Mouse (Mus musculus): Measurements from ENCODE around the gene Slc5a5. TPM values are rescaled to one million over a fixed set of nuclear protein-coding genes. Genes with fewer than 3 reads are reported as not detected.

Gene Slc5a5
- polyA plus RNA-seq, 1 experiment: 1.3 TPM

DNA sequence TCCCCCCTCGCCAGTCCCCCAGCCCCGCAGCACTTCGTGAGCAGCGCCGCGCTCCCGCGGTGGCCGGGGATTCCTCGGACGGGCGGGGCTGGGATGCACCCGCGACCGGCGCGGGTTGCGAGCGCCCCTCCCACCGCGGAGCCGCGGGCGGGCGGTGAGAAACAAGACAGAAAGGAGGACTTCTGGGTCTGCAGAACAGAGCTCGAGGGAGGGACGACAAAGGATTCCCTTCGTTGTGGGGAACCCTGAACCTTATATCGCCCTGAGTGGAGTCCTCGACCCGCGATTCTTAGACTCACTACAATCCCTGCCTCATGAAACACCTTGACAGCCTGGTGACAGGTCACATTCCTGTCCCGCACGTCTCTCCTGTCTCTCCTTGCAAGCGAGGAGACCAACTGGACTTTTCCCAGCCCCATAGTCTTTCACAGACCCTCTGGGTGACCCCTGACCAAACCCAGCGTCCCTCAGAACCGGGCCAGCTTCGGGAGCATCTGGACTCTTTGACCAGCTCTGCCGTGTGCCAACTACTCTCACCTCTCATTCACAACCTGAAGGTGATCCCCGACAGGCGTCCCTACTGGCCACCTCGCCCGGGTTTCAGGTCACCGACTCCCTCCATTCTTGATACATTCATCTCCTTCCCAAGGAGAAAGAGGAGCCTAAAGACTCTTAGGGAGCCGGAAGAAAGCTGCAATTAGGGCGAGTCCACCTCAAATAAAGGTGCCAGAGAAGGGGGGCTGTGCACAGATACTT is 28.4 kb downstream of the Slc5a5 start:
- no peak overlapping the region for H3K4me3 ChIP-seq (replicated peaks; ENCODE audit: extremely low read depth, low read depth, low read length)
- WGBS: 2% methylated on average over 46 of the region's 46 CpGs
- peaks cover 16% of the 10 kb centered on the region for H3K4me1 ChIP-seq (ENCODE audit: control insufficient read depth, insufficient read depth, low read length)
- no peak for DNase-seq
- TF ChIP-seq CTCF (IDR thresholded peaks at IDR 0.05; ENCODE audit: insufficient read depth, low read length) (no peak), POLR2A (IDR thresholded peaks at IDR 0.05; ENCODE audit: borderline replicate concordance, extremely low read depth, low read depth, low read length) (no peak)

GRCm38 (mm10) chr8:70862824-70863641 is 29.5 kb downstream of the Slc5a5 start, which contains the start of gene Kcnn1:
Kcnn1 (minus strand) TSS chr8:70863258.
- Histone ChIP-seq H3K4me3 (replicated peaks; ENCODE audit: extremely low read depth, low read depth, low read length) (no peak within 1 kb of the TSS), H3K4me1 (ENCODE audit: control insufficient read depth, insufficient read depth, low read length) (peaks cover 16% of the 10 kb centered on the region)
- no peak for DNase-seq
- WGBS: 2% methylated on average over 55 of the region's 55 CpGs
- TF ChIP-seq POLR2A (IDR thresholded peaks at IDR 0.05; ENCODE audit: borderline replicate concordance, extremely low read depth, low read depth, low read length): no peak
- no peak for TF ChIP-seq CTCF (IDR thresholded peaks at IDR 0.05; ENCODE audit: insufficient read depth, low read length)

DNA sequence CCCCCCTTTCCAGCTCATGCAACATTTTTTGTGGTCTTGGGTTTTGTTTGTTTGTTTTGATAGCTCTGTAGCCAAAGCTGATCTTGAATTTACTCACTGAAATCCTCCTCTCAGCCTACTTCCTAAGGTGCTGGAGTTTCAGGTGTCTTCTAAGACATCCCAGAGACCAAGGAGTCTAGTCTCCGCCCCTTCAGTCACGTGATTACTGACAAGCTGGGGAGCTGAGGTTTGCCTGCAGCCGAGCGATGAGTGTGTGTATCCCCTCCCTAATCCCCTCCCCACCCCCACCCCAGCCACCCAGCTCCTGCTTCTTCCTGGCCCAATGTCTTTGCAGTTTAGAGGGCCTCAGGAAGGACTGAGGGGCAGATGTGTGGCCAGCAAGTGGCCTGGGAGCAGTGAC is 35.0 kb downstream of the Slc5a5 start:
- 54% methylated on average over 4 of the region's 4 CpGs for WGBS
- no peak for DNase-seq
- H3K4me3 ChIP-seq (replicated peaks; ENCODE audit: extremely low read depth, low read depth, low read length): no peak overlapping the region
- no peak for TF ChIP-seq CTCF (IDR thresholded peaks at IDR 0.05; ENCODE audit: insufficient read depth, low read length)
- no peak for TF ChIP-seq POLR2A (IDR thresholded peaks at IDR 0.05; ENCODE audit: borderline replicate concordance, extremely low read depth, low read depth, low read length)
- H3K4me1 ChIP-seq (ENCODE audit: control insufficient read depth, insufficient read depth, low read length): peaks cover 3% of the 10 kb centered on the region; the same call in 1 of the 2 replicates

DNA sequence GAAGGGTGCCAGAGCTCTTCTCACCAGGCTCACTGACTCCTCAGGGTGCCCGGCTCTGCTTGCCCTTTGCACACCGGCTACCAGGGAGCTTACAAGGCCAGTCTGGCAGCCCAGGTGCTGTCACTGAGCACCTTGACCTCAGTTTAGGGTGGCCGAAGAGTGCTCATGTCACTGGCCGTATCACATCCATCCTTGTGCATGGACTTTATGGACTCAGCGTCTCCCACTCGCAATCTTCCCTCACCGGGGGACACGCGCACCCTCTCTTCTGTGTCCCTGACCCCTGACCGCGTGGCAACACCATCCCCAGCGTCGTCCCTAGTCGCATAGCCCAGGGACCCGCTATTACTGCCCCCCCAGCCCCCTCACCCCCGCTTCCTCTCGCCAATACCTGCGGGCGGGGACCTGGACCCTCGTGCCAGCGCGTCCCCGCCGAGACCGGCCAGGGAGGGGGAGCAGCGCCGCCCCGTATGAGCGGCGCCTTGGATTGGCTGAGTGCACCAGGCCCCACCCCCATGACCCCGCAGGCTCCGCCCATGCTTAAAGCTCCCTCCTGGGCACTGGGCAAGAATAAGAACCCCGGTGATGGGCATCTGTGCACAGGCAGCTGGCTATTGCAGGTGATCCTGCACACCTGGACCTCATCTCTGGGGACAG is 35.9 kb downstream of the Slc5a5 start:
- Histone ChIP-seq H3K4me1 (ENCODE audit: control insufficient read depth, insufficient read depth, low read length) (peaks cover 3% of the 10 kb centered on the region; the same call in 1 of the 2 replicates), H3K4me3 (replicated peaks; ENCODE audit: extremely low read depth, low read depth, low read length) (peak overlapping the region; percentile 43)
- TF ChIP-seq POLR2A (IDR thresholded peaks at IDR 0.05; ENCODE audit: borderline replicate concordance, extremely low read depth, low read depth, low read length) (no peak), CTCF (IDR thresholded peaks at IDR 0.05; ENCODE audit: insufficient read depth, low read length) (no peak)
- 7% methylated on average over 33 of the region's 33 CpGs for WGBS
- DNase-seq: peak; percentile 70

DNA sequence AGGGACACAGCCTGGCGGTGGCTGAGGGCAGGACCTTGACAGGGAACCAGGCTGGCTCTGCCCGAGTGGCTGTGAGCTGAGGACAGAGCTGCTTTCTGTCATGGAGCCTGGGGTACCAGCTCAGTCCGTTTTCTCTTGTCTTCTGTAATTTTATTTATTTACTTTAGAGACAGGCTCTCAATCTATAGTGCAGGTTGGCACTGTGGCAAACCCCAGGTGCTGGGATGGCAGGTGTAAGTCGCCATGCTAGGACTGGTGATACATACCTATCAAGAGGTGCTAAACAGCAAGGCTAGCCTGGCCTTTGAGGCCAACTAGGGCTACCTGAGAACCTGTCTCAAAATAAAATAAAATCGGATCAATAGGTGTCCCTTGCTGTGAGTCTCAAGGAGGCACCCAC is 36.5 kb downstream of the Slc5a5 start:
- TF ChIP-seq POLR2A (IDR thresholded peaks at IDR 0.05; ENCODE audit: borderline replicate concordance, extremely low read depth, low read depth, low read length): no peak
- H3K4me3 ChIP-seq (replicated peaks; ENCODE audit: extremely low read depth, low read depth, low read length): no peak overlapping the region
- no peak for DNase-seq
- peaks cover 3% of the 10 kb centered on the region; the same call in 1 of the 2 replicates for H3K4me1 ChIP-seq (ENCODE audit: control insufficient read depth, insufficient read depth, low read length)
- 66% methylated on average over 5 of the region's 5 CpGs for WGBS

DNA sequence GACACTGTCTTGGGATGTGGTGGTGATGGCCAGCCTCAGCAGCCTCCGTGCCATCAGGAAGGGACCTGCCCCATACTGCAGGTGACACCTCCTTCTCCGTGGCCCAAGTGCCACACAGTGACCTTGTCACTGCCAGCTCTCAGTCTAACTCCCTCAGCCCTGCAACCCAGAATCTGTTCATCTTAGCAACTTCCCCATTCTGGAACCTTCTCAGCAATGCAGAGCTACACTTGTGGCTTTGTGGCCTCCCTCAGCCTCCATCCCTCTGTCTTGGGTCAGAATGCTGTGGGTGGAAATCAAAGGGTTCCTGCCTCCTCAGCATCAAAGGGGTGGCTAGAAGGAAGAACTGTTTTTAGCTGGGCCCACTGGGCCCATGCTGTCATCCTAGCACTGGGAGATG is 38.7 kb downstream of the Slc5a5 start:
- WGBS: 76% methylated on average over 2 of the region's 2 CpGs
- Histone ChIP-seq H3K4me3 (replicated peaks; ENCODE audit: extremely low read depth, low read depth, low read length) (no peak overlapping the region), H3K4me1 (ENCODE audit: control insufficient read depth, insufficient read depth, low read length) (peaks cover 3% of the 10 kb centered on the region; the same call in 1 of the 2 replicates)
- no peak for DNase-seq
- TF ChIP-seq CTCF (IDR thresholded peaks at IDR 0.05; ENCODE audit: insufficient read depth, low read length) (no peak), POLR2A (IDR thresholded peaks at IDR 0.05; ENCODE audit: borderline replicate concordance, extremely low read depth, low read depth, low read length) (no peak)

DNA sequence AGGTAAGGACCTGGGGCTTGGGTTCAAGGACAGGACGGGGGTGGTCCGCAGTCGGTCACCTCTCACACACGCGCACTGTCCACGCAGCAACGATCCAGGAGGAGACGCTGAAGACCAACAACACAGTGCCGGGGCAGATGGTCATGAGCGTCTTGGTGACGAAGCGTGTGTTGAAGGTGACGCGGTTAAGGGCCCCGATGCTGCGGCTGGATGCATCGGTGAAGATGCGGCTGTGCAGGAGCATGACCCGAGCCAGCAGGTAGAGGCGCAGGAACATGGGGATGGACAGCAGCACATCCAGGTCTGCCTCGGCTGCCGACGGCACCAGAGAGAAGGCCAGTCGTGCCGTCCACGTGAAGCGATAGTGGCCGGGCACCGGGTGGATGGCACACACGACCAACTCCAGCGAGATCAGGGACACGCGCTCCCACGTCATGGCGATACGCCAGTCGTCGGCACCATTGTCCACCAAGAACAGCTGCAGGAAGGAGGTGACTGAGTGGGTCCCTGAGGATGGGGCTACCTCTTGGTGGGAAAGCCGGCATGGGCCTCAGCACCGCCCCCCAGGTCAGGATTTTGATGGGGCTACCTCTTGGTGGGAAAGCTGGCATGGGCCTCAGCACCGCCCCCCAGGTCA is 39.8 kb downstream of the Slc5a5 start:
- H3K4me1 ChIP-seq (ENCODE audit: control insufficient read depth, insufficient read depth, low read length): peaks cover 3% of the 10 kb centered on the region; the same call in 1 of the 2 replicates
- TF ChIP-seq POLR2A (IDR thresholded peaks at IDR 0.05; ENCODE audit: borderline replicate concordance, extremely low read depth, low read depth, low read length): no peak
- no peak for TF ChIP-seq CTCF (IDR thresholded peaks at IDR 0.05; ENCODE audit: insufficient read depth, low read length)
- WGBS: 90% methylated on average over 41 of the region's 41 CpGs
- no peak overlapping the region for H3K4me3 ChIP-seq (replicated peaks; ENCODE audit: extremely low read depth, low read depth, low read length)
- no peak for DNase-seq

- WGBS: 60% methylated on average over 6 of the region's 6 CpGs
- no peak for DNase-seq
- TF ChIP-seq CTCF (IDR thresholded peaks at IDR 0.05; ENCODE audit: insufficient read depth, low read length): no peak
- no peak for TF ChIP-seq POLR2A (IDR thresholded peaks at IDR 0.05; ENCODE audit: borderline replicate concordance, extremely low read depth, low read depth, low read length)
- Histone ChIP-seq H3K4me1 (ENCODE audit: control insufficient read depth, insufficient read depth, low read length) (peaks cover 3% of the 10 kb centered on the region; the same call in 1 of the 2 replicates), H3K4me3 (replicated peaks; ENCODE audit: extremely low read depth, low read depth, low read length) (no peak overlapping the region)
Measured at GRCm38 (mm10) chr8:70851837-70852236, 40.7 kb downstream of the Slc5a5 start.

DNA sequence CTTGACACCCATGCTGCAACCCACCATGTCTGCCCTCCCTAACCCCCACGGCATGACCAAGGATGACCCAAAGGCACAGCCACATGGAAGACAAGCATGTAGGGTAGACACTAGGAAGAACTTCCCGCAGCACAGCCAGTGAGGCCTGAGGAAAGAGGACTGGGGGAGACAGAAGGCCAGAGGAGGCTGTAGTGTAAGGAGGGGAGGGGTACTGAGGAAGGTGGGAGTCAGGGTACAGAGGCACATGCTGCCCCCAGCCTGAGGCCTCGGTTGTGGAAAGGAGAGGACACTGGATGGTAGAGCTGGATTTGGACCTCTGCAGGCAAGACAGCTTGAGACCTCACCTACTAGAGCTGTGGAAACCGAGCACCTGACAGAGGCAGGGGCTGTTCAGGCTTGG is 41.6 kb downstream of the Slc5a5 start:
- 86% methylated on average over 4 of the region's 4 CpGs for WGBS
- TF ChIP-seq CTCF (IDR thresholded peaks at IDR 0.05; ENCODE audit: insufficient read depth, low read length): no peak
- TF ChIP-seq POLR2A (IDR thresholded peaks at IDR 0.05; ENCODE audit: borderline replicate concordance, extremely low read depth, low read depth, low read length): no peak
- no peak overlapping the region for H3K4me3 ChIP-seq (replicated peaks; ENCODE audit: extremely low read depth, low read depth, low read length)
- no peaks in the 10 kb centered on the region for H3K4me1 ChIP-seq (ENCODE audit: control insufficient read depth, insufficient read depth, low read length)
- no peak for DNase-seq

Data from lung, adult 2 months (tissue).